Mouse (Mus musculus) midbrain, embryonic 12.5 days (tissue): ENCODE measurements at regions not wholly inside any gene's neighbourhood (a gene's known extent, or its start where the extent isn't known, plus 50 kb on each side); places are given as distances from the start of the nearest gene placed in this dataset.
A peak's percentile ranks its signal among the peaks of the same experiment; 100 is the strongest.

Experiments used
- ATAC-seq: fragments of 200-750 bp; cut with Nextera tagmentation; 2 replicates; pipeline ENCODE4 v1.8.0; 2017; ENCODE audit warnings: low read depth, moderate TSS enrichment, moderate library complexity; ENCODE audit not compliant: low FRiP score
- H3K27ac ChIP-seq: fragments of 300-500 bp; sonication (generic); replicated peaks from 2 replicates; pipeline ENCODE4 v1.5.1; 2016; ENCODE audit warnings: mild to moderate bottlenecking
- H3K27me3 ChIP-seq: fragments of 300-500 bp; sonication (generic); 2 replicates; pipeline ENCODE4 v1.6.1; 2016; ENCODE audit warnings: mild to moderate bottlenecking
- H3K36me3 ChIP-seq: fragments of 300-500 bp; sonication (generic); 2 replicates; pipeline ENCODE4 v1.6.1; 2016
- H3K4me1 ChIP-seq: fragments of 300-500 bp; sonication (generic); 2 replicates; pipeline ENCODE4 v1.6.1; 2016
- H3K4me2 ChIP-seq: fragments of 300-500 bp; sonication (generic); replicated peaks from 2 replicates; pipeline ENCODE4 v1.6.1; 2016; ENCODE audit warnings: mild to moderate bottlenecking, moderate library complexity
- H3K4me3 ChIP-seq: fragments of 300-500 bp; sonication (generic); 2 replicates; pipeline ENCODE4 v1.5.1; 2016; ENCODE audit warnings: mild to moderate bottlenecking
- H3K9ac ChIP-seq: fragments of 300-500 bp; sonication (generic); replicated peaks from 2 replicates; pipeline ENCODE4 v1.6.1; 2016; ENCODE audit warnings: mild to moderate bottlenecking, moderate library complexity
- H3K9me3 ChIP-seq: fragments of 300-500 bp; sonication (generic); 2 replicates; pipeline ENCODE4 v1.6.1; 2016; ENCODE audit warnings: mild to moderate bottlenecking
- WGBS: fragments of 180-500 bp; shearing (Covaris S2); methylation state at CpG from one replicate; pipeline ENCODE4 v1.1.7; 2016; 5-methylcytosine and 5-hydroxymethylcytosine counted together

DNA sequence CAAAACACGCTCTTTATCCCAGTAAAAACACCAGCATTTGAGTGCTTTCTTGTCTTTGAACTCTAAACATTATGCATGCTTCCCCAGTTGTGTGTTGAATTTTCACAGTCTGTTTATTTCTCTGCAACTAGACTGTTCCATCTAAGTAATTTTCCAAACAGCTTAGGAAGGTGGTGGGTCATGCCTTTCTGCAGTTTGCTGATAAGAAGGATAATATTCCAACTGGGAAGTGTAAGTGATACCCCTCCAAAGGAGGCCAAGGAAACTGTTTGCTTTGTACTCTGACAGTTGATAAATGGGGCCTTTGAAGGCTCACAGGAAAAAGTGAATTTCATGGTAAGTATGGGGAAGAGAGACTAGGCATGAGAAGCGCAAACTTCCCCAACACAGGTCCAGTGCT, 1354.4 kb downstream of the Gsdmc2 start:
- H3K4me3 ChIP-seq = no peak overlapping the region
- no peaks in the 10 kb centered on the region for H3K36me3 ChIP-seq
- no peaks in the 10 kb centered on the region; the same call in 1 of the 2 replicates for H3K27me3 ChIP-seq
- H3K4me1 ChIP-seq = no peaks in the 10 kb centered on the region
- no peaks in the 10 kb centered on the region for H3K9me3 ChIP-seq
- H3K9ac ChIP-seq = no peak overlapping the region
- 91% methylated on average over 2 of the region's 2 CpGs for WGBS
- ATAC-seq = no peak
- H3K4me2 ChIP-seq = no peak overlapping the region
- no peak overlapping the region for H3K27ac ChIP-seq

DNA sequence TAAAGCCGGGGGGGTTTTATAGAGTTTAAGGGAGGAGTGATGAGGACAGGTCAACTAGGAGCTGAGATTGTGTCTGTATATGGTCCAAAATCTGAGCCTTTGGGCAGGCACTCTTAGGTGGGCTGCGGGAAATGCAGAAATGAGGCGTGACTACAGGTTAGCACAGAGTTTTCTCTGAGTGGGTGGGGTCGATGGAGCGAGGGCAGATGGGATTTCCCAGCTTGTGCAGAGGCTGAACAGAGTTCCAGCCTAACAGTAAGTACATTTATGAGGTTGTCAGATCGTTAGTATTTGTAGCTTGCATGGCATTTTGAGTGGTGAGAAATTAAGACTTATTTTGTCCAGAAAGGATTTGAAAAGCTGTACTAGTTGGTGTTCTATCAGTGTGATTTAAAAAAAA, 1358.4 kb downstream of the Gsdmc2 start:
- no peak for ATAC-seq
- H3K36me3 ChIP-seq = no peaks in the 10 kb centered on the region
- H3K4me2 ChIP-seq = no peak overlapping the region
- no peak overlapping the region for H3K27ac ChIP-seq
- H3K4me1 ChIP-seq = no peaks in the 10 kb centered on the region
- H3K9ac ChIP-seq = no peak overlapping the region
- 87% methylated on average over 6 of the region's 6 CpGs for WGBS
- H3K4me3 ChIP-seq = no peak overlapping the region
- H3K27me3 ChIP-seq = no peaks in the 10 kb centered on the region; the same call in 1 of the 2 replicates
- no peaks in the 10 kb centered on the region for H3K9me3 ChIP-seq

DNA sequence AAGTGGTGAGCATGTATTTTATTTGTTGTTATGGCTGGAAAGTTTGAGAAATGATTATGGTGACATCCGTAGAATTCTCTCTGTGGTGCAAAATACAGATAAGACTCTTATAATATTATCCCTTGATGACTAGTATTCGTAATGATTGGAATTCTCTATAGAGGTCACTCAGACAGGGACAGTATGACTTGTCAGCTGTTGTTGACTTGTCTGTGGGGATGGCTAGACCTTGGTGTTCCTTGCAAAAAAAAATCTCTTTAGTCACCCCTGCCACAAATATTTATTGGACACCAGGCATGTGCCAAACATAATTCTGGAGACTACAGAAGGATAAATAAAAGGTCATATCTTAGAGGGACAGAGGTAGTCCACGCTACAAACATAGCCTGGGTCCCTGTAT, 1360.6 kb downstream of the Gsdmc2 start:
- Histone ChIP-seq H3K4me2 (no peak overlapping the region), H3K27me3 (no peaks in the 10 kb centered on the region; the same call in 1 of the 2 replicates), H3K4me1 (no peaks in the 10 kb centered on the region), H3K36me3 (no peaks in the 10 kb centered on the region), H3K4me3 (no peak overlapping the region), H3K9ac (no peak overlapping the region), H3K27ac (no peak overlapping the region), H3K9me3 (no peaks in the 10 kb centered on the region)
- ATAC-seq = no peak
- 85% methylated on average over 3 of the region's 3 CpGs for WGBS

DNA sequence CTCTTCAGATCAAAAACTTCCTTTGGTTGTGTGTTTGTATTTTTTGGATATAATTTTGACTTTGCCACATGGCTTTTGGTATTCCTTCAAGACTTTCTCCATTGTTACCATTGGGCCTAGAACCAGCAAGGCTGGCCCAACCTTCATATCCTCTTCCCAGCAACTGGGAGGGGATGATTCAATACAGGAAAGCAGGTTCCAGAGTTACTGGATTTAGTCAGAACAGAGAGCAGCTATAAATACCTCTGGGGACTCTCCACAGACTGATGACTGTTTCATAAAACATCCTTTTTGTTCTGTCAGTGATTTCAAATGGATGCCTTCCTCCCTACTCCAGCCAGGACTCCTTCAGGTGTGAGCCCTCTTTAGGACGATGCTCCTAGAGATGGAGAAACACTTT, 1361.4 kb downstream of the Gsdmc2 start:
- H3K4me1 ChIP-seq = no peaks in the 10 kb centered on the region

DNA sequence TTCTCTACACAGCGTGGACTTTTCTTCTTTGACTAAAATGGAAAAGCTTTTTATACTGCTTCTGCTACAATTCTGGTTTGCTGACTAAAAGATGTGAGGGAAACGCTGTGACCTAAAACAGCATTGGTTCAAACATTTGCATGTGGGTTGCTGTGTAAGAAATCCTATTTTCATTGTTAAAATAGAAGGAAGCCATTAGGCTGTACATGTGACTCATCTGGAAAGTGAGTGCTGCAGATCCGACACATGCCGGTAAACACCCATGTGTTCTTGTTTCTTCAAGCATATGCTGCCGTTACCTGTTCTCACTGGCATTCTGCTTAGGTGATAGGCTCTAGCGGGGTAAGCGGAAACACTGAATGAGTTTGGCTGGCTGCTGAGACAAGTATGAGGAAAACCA, 1362.6 kb downstream of the Gsdmc2 start:
- Histone ChIP-seq H3K9me3 (no peaks in the 10 kb centered on the region), H3K4me3 (no peak overlapping the region), H3K27ac (no peak overlapping the region), H3K36me3 (no peaks in the 10 kb centered on the region), H3K27me3 (no peaks in the 10 kb centered on the region; the same call in 1 of the 2 replicates), H3K4me2 (no peak overlapping the region), H3K4me1 (no peaks in the 10 kb centered on the region), H3K9ac (no peak overlapping the region)
- no peak for ATAC-seq
- WGBS = 86% methylated on average over 7 of the region's 7 CpGs

More for the DNA sequence above, 1361.4 kb downstream of the Gsdmc2 start:
- no peaks in the 10 kb centered on the region for H3K9me3 ChIP-seq
- H3K4me2 ChIP-seq = no peak overlapping the region
- H3K27ac ChIP-seq = no peak overlapping the region
- H3K36me3 ChIP-seq = no peaks in the 10 kb centered on the region
- H3K27me3 ChIP-seq = no peaks in the 10 kb centered on the region; the same call in 1 of the 2 replicates
- H3K4me3 ChIP-seq = no peak overlapping the region
- ATAC-seq = no peak
- no peak overlapping the region for H3K9ac ChIP-seq
- WGBS = 86% methylated on average over 1 of the region's 1 CpGs

DNA sequence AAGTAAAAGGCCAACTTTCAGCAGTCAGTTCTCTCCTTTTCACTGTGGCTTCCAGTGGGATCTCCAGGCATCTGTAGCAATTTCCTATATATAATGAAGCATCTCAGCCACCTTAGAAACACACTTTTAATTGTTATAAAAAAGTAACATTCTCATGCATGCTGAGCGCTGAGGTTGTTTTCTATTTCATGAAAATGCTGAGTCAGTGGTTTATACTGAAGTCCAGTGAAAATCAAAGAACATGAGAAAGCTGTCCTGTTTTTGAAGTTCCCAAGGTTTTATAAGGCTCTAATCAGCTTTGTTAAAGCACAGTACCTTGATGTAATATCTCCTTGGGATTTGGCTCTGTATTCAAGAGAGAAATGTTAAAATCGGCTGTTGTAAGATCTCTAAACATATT, 1367.2 kb downstream of the Gsdmc2 start:
- Histone ChIP-seq H3K4me1 (no peaks in the 10 kb centered on the region), H3K36me3 (no peaks in the 10 kb centered on the region), H3K4me3 (no peak overlapping the region), H3K9ac (no peak overlapping the region), H3K27ac (no peak overlapping the region), H3K4me2 (no peak overlapping the region), H3K9me3 (no peaks in the 10 kb centered on the region), H3K27me3 (peaks cover 26% of the 10 kb centered on the region)
- no peak for ATAC-seq
- WGBS = 89% methylated on average over 2 of the region's 2 CpGs

DNA sequence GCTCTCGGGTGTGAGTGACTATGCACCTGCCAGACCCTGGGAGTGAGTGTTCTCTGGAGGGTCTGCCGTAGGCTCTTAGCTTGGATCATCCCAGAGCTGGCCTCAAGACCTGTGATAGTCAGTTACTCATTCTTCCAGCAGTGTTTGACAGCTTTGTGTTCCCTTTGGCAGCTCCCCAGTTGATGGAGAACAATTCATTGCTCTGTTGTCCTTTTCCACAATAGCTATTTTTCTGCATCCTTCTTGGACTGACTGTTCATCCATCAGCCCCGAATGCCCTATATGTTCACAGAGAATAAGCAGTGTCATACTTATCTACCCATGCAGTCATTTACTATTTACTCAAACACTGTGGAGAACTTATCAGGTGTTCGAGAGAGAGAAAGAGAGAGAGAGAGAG, 1368.5 kb downstream of the Gsdmc2 start:
- 86% methylated on average over 4 of the region's 4 CpGs for WGBS
- no peak overlapping the region for H3K27ac ChIP-seq
- H3K36me3 ChIP-seq = no peaks in the 10 kb centered on the region
- no peak overlapping the region for H3K4me2 ChIP-seq
- H3K4me1 ChIP-seq = no peaks in the 10 kb centered on the region
- ATAC-seq = no peak
- no peaks in the 10 kb centered on the region for H3K9me3 ChIP-seq
- no peak overlapping the region for H3K4me3 ChIP-seq
- no peak overlapping the region for H3K9ac ChIP-seq
- H3K27me3 ChIP-seq = peaks cover 30% of the 10 kb centered on the region

DNA sequence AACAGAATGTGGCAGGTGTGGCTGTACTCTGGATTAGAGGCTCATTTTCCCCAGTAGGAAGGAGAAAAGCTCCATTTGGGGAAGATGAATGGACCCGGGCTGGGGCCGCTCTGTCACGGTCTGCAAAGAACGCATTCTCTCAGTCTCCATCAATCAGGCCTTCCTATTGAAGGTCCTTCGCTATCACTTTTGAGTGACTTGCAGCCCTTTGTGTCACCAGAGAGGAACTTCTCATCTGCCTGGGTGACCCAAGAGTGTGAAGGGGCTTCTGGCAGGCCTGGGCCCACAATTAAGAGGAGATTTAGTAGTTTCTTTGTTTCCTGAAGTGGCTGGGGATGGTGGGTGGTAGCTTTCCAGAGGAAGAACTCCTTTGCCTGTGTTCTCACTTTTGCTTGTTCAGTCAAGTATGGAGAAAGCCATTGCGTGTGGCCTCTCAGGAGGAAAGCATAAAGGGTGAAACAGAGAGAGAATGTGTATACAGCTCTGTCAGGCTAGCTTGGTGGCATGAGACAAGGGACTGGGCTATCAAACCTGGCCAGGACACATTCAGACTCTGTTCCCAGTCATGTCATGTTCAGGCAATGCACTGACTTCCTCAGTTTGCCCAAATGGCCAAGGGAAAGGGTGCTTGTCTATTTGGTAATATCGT, 1374.2 kb downstream of the Gsdmc2 start:
- H3K27ac ChIP-seq = no peak overlapping the region
- WGBS = 31% methylated on average over 7 of the region's 7 CpGs
- no peaks in the 10 kb centered on the region for H3K36me3 ChIP-seq
- no peak overlapping the region for H3K4me2 ChIP-seq
- ATAC-seq = peak; percentile 65
- H3K4me3 ChIP-seq = no peak overlapping the region
- H3K9ac ChIP-seq = no peak overlapping the region
- peaks cover 34% of the 10 kb centered on the region for H3K27me3 ChIP-seq
- H3K4me1 ChIP-seq = peaks cover 5% of the 10 kb centered on the region; the same call in 1 of the 2 replicates
- no peaks in the 10 kb centered on the region for H3K9me3 ChIP-seq

DNA sequence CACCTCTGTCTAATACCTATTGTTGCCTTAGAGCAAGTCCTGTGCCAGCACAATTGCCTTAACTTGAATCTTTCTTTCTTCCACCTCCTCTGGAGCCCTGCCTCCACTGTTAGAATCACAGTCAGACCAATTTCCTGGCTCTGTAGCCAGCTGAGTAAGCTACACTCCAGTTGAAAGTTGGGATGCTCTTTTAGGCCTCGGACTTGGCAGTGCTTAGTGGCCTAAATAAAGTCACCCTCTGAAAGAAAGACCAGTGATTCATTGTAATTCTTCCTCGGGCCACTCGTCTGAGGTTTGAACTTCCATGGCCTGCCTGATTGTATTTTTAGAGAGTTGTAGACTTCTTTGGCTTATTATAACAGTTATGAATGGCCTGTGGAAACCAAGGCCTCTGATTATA, 1376.9 kb downstream of the Gsdmc2 start:
- H3K9me3 ChIP-seq = no peaks in the 10 kb centered on the region
- no peak overlapping the region for H3K9ac ChIP-seq
- H3K27ac ChIP-seq = no peak overlapping the region
- H3K27me3 ChIP-seq = peaks cover 19% of the 10 kb centered on the region
- no peak overlapping the region for H3K4me3 ChIP-seq
- no peak for ATAC-seq
- peaks cover 5% of the 10 kb centered on the region; the same call in 1 of the 2 replicates for H3K4me1 ChIP-seq
- WGBS = 64% methylated on average over 3 of the region's 3 CpGs
- no peak overlapping the region for H3K4me2 ChIP-seq
- H3K36me3 ChIP-seq = no peaks in the 10 kb centered on the region

DNA sequence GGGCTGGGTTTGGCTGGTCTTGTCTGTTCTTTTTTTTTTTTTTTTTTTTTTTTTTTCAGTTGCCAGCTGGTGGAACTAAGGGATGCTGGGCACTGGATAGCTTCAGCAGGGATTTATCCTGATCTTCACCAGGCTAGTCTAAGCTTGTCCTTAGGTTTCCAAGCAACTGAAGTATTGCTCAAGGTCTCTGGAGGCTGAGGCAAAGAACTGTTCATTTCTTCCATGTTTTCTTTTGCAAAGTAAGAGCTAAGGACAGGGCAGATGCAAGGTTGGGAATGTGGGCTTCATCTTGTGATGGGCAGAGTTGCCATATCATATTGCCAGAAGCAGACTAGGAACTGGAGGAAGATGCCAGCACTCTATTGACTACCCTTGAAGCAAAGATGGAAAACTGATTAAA, 1378.1 kb downstream of the Gsdmc2 start:
- no peak overlapping the region for H3K4me2 ChIP-seq
- H3K36me3 ChIP-seq = no peaks in the 10 kb centered on the region
- H3K9ac ChIP-seq = no peak overlapping the region
- ATAC-seq = no peak
- peaks cover 13% of the 10 kb centered on the region for H3K27me3 ChIP-seq
- H3K4me3 ChIP-seq = no peak overlapping the region
- no peak overlapping the region for H3K27ac ChIP-seq
- peaks cover 10% of the 10 kb centered on the region; the same call in 1 of the 2 replicates for H3K4me1 ChIP-seq
- H3K9me3 ChIP-seq = no peaks in the 10 kb centered on the region

DNA sequence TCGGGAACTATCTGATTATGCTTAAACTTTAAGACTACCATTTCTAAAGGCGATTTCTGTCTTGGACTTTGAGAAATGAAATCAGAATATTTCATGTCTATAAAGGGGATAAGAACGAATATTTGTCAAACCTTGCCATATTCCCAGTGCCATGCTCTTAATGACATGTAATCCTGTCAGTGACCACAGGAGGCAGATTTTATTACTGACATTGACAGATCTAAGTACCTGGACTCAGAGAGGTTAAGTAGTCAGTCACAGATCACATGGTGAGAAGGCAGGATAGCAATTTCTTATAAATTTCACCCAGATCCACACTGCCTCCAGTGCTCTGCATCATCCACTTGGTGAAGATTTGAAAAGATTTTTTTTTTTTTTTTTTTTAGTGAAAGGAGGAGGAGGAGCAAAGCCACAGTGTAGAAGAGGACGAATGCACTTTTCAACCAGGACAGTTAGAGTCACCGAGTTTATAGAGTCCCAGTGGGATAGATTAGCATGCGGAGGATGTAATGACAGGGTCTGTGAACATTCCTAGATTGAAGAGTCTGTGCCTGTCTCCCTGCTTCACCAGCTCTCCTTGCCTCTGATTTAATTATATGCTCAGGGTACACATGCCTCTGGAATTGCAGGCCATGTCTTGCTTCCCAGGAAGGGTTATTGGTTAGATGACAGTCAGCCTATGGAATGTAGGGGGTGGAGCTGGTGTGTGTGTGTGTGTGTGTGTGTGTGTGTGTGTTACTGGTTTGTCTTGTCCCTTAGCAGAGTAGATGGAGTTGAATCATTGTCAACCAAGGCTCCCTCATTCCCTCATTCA, 1379.7 kb downstream of the Gsdmc2 start:
- Histone ChIP-seq H3K9ac (no peak overlapping the region), H3K4me3 (no peak overlapping the region), H3K36me3 (no peaks in the 10 kb centered on the region), H3K4me2 (no peak overlapping the region), H3K27me3 (peaks cover 9% of the 10 kb centered on the region), H3K27ac (no peak overlapping the region), H3K9me3 (no peaks in the 10 kb centered on the region), H3K4me1 (peaks cover 5% of the 10 kb centered on the region; the same call in 1 of the 2 replicates)
- 0 out of 2 replicates have a peak, but pooled peaks have one; percentile 2 for ATAC-seq
- WGBS = 77% methylated on average over 6 of the region's 6 CpGs

DNA sequence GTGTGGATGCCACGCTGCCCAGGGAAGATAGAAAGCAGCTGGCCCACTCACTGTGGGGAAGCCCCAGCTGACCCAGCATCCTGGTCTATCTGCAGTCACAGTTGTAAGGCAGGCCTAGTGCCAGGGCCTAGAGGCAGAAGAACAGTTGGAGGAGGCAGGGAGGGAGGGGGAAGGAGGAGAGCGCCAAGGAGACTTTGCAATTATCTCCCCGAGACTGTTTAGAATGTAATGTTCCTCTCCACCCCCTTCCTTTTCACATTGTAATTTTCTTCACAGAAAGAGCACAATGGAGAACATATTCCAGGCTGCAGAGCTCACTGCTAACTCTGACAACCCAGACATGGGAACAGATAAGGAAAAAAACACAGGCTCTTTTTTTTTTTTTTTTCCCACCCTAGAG, 1382.3 kb downstream of the Gsdmc2 start:
- WGBS = 26% methylated on average over 3 of the region's 3 CpGs
- Histone ChIP-seq H3K36me3 (no peaks in the 10 kb centered on the region), H3K9ac (no peak overlapping the region), H3K27ac (no peak overlapping the region), H3K9me3 (no peaks in the 10 kb centered on the region), H3K4me2 (no peak overlapping the region), H3K4me1 (peaks cover 5% of the 10 kb centered on the region; the same call in 1 of the 2 replicates), H3K4me3 (no peak overlapping the region), H3K27me3 (no peaks in the 10 kb centered on the region)
- ATAC-seq = peak; percentile 74
